Mouse (Mus musculus) cerebral cortex, adult 2 months (tissue): Measurements from ENCODE around the gene Pgm2l1.

Source experiments
- WGBS: fragments of 180-500 bp; shearing (Covaris S2); methylation state at CpG from one replicate; pipeline ENCODE4 v1.1.7; 2018; 5-methylcytosine and 5-hydroxymethylcytosine counted together

Gene Pgm2l1

GRCm38 (mm10) chr7:100230646-100231045, 3.5 kb downstream of the Pgm2l1 start:
- WGBS = 72% methylated on average over 1 of the region's 1 CpGs

DNA sequence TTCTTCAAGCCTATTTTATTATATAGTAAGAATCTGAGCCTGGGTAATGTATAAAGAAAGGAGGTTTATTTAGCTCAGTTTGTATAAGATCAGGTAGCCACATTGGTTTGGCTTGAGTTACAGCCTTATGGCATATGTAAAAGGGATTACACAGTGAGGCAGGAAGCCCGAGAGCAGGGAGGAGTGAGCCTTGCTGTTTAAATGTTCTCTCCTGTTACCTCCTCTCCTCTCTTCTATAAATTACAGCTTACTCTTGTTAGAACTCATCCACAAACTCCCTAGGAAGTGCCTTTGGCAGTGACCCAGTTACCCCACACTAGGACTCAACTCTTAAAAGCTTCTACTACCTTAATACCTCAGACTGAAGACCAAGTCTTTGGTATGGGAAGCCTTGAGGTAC, 4.5 kb downstream of the Pgm2l1 start:
- WGBS = 39% methylated on average over 1 of the region's 1 CpGs

DNA sequence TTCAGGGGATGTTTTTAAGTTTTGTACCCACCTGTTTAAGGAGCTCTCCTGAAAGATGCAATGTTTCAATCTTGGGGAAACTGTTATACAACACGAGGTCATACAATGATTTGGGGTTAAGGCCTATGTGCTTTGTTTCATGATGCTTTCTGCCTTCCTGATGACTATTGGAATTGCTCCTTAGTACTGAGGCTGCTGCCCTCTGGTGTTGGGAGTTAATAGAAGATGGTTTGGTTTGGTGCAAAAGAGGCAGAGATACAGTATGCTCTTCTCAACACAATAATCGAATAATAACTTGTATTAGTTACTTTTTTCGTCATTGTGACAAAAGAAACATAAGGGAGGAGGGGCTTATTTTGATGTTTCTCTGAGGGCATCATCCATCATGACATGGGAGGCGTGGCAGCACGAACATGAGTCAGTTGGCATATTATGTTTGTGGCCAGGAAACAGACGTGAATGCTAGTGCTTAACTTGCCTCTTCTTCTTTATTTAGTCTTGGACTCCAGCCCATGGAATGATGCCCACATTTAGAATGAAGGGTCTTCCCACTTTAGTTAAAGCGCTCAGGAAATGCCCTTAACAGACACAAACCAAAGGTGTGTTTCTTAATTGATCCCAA, 7.2 kb downstream of the Pgm2l1 start:
- 46% methylated on average over 7 of the region's 7 CpGs for WGBS

GRCm38 (mm10) chr7:100238271-100238670, 11.1 kb downstream of the Pgm2l1 start:
- WGBS = 69% methylated on average over 1 of the region's 1 CpGs

DNA sequence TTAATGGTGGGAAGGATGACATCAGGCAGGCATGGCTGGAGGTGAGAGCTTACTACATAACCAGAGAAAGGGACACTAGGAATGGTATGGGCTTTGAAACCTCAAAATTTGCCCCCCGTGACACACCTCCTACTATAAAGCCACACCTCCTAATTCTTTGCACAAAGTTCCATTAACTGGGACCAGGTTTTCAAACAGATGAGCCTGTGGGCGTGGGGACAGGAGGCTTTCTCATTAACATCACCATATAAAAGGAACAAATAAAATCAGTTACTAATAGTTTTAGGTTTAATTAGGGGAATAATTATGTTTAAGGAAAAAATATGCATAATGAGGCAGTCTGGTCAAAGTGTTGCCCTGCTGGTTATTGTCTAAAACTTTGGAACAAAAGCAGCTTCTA, 13.4 kb downstream of the Pgm2l1 start:
- 76% methylated on average over 2 of the region's 2 CpGs for WGBS

DNA sequence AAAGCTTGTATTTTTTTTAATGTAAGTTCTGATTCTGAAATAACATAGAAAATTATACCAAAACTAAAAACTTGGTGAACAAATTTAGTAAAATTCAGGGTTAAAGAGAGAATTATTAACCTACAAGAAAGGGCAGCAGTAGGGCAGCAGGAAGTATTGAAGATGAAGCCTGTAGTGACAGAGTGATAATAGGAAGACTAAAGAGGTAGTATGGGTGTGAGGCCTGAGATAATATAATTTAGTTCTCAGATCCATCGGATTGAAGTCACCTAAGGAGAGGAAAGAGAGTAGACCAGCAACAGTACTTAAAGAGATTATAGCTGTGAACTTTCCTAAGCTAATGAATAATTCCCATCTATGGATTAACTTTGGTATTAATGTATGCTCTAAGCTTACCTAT, 15.8 kb downstream of the Pgm2l1 start:
- 87% methylated on average over 1 of the region's 1 CpGs for WGBS

DNA sequence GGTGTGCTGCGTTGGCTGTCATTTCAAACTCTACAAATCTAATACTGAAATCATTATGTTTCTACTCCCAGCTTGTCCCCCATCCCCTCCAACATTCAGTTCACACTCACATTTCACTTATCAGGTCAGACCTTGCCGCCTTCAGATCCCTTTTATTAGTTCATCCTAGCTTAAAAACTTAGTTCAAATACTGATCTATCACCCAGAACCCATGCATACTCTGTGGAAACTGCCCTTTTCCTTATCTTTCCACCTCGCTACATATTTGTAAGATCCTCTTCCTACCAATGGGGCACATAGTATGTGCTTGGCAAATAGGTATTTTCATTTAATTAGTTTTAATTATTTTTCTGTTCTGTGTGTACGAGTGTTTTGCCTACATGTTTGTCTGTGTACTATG, 17.0 kb downstream of the Pgm2l1 start:
- 94% methylated on average over 4 of the region's 4 CpGs for WGBS

GRCm38 (mm10) chr7:100245176-100245575, 18.0 kb downstream of the Pgm2l1 start:
- WGBS = 91% methylated on average over 3 of the region's 3 CpGs

- WGBS = 94% methylated on average over 5 of the region's 5 CpGs
These were observed 23.5 kb downstream of the Pgm2l1 start for GRCm38 (mm10) chr7:100250667-100251066.

GRCm38 (mm10) chr7:100262350-100262749, 35.2 kb downstream of the Pgm2l1 start:
- 57% methylated on average over 3 of the region's 3 CpGs for WGBS

DNA sequence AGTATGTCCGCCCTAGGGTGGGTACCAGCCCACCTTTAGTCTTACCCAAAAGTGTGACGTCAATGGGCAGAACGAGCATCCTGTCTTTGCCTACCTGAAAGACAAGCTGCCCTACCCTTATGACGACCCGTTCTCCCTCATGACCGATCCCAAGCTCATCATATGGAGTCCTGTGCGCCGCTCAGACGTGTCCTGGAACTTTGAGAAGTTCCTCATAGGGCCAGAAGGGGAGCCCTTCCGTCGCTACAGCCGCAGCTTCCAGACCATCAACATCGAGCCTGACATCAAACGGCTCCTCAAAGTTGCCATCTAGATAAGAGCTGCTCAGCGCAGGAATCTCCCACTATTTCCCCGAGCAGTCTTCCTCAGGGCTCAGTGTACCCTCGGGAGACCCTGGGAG, 37.7 kb downstream of the Pgm2l1 start:
- 70% methylated on average over 17 of the region's 17 CpGs for WGBS

DNA sequence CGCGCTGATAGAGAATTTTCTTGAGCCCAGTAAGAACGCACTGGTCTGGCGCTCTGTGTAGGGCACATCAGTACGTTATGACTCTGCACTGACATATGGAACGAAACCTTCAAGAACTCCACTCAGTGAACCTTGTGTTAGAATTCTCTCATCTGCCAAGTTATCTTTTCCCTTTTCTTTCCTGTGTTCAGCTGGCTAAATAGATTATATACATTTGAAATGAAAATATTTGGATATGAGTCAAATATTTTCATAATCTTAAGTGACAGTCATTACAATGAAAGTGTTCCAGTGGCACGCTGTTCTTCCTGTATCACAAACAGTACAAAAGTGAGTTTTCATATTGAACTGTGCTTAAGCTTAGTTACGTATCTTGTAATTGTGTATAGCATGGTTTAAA, 45.2 kb downstream of the Pgm2l1 start:
- 92% methylated on average over 8 of the region's 8 CpGs for WGBS

GRCm38 (mm10) chr7:100274507-100274906, 47.3 kb downstream of the Pgm2l1 start:
- WGBS = 87% methylated on average over 6 of the region's 6 CpGs

- WGBS = 55% methylated on average over 2 of the region's 2 CpGs
These were observed 49.2 kb downstream of the Pgm2l1 start for GRCm38 (mm10) chr7:100276397-100276796.

GRCm38 (mm10) chr7:100279803-100280202, 52.6 kb downstream of the Pgm2l1 start:
- 2% methylated on average over 1 of the region's 1 CpGs for WGBS

DNA sequence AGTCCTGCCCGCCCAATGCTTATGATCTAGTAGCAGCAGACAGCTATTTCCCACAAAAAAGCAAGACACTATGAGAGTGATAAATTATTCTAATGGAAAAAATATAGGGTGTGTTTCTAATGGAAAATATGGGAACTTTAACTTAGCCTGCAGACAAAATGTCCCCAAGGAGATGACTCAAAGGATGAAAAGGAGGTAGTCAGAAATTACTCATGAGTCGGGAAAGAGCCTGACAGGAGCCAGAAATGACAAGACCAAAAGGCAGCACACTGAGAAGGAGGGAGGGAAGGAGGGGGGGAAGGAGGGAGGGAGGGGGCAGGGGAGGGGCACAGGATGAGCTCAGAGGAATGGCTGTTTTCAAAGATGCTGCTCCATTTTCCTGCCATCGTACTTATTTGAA, 54.4 kb downstream of the Pgm2l1 start:
- WGBS = 55% methylated on average over 3 of the region's 3 CpGs

- WGBS = 32% methylated on average over 3 of the region's 3 CpGs
These were observed 56.1 kb downstream of the Pgm2l1 start for GRCm38 (mm10) chr7:100283298-100283697.

DNA sequence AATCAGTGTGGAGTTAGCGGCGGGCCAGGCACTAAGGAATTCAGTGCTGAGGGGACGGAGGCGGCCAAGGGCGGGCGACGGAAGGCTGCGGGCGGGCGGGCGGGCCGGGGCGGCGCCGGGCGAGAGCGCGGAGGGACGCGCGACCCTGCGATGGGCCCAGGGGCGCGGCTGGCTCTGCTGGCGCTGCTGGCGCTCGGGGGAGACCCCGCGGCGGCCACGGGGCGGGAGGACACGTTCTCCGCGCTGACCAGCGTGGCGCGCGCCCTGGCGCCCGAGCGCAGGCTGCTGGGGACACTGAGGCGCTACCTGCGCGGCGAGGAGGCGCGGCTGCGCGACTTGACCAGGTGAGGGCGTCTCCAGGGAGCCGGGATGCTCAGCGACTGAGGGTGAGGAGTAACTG, 58.2 kb downstream of the Pgm2l1 start, which contains the start of gene P4ha3:
Gene P4ha3, plus strand, starts transcription at position 138 of the 400 bp plus-strand sequence.
- under 1% methylated on average over 53 of the region's 53 CpGs for WGBS

DNA sequence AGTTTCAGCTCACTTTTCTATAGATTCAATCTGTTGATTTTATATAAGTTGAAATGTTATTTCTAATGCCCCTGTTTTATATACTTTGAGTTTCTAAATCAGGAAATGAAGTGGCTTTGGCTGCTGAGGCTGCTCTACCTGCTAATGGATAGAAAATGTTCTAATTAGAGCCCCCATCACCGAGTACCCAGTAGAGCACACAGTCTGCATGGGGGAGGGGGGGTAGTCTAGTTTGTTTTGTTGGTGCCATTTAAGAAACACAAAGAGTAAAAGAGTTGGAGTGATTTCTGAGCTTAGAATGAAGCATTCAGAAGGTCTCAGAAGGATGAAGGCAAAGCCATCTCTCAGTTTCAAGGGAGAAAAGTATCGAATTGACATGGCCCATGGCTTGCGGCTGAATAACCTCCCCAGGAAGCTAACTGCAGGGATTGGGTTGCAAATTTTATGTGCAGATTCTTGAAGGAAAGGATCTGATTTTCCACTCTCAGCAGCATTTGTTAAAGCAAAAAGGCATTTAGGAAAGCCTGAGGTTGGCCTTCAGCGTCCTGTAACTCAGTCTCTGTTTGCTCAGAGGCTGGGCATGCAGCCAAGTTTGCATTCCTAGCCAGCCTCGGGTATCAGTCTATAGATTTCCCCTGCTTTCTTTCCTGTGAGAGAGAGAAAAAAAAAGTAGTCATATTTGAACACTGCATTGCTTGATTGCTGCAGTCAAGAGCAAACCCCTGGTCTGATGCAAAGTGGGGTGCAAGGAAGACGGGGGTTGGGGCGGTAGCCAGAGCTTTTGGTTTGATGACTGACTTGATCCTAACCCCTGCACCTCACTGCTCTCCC, 60.8 kb downstream of the Pgm2l1 start:
- 43% methylated on average over 7 of the region's 7 CpGs for WGBS

DNA sequence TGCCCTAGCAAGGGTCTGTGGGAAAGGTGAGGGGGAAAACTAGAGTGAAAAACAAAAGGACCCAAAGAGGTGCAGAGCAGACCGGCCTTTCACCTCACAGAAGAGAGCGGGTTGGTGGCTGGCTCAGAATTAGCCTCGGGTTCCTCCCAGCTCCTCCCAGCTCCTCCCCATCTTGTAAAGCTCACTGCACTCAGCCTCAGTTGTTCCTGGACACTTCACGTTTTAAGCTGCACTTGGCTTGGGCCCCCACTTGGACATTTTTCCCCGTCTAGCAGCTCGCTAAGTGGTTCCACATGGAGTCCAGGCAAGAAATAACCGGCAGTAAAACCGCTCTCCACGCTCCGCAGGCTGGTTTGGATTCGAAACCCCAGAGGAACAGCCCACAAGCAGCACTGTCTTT, 61.4 kb downstream of the Pgm2l1 start:
- WGBS = 69% methylated on average over 11 of the region's 11 CpGs

GRCm38 (mm10) chr7:100293546-100293945, 66.4 kb downstream of the Pgm2l1 start:
- 88% methylated on average over 8 of the region's 8 CpGs for WGBS

- WGBS = 43% methylated on average over 2 of the region's 2 CpGs
These were observed 68.6 kb downstream of the Pgm2l1 start for GRCm38 (mm10) chr7:100295745-100296144.

- WGBS = 70% methylated on average over 6 of the region's 6 CpGs
These were observed 69.5 kb downstream of the Pgm2l1 start for GRCm38 (mm10) chr7:100296699-100297098.
